Mouse (Mus musculus): Measurements from ENCODE around the gene Hdgfl3. TPM values are rescaled to one million over a fixed set of nuclear protein-coding genes. Genes with fewer than 3 reads are reported as not detected.

Hdgfl3 gene
- total and polyA plus RNA-seq, 3 experiments, result 0.26 TPM; not detected in 2

DNA sequence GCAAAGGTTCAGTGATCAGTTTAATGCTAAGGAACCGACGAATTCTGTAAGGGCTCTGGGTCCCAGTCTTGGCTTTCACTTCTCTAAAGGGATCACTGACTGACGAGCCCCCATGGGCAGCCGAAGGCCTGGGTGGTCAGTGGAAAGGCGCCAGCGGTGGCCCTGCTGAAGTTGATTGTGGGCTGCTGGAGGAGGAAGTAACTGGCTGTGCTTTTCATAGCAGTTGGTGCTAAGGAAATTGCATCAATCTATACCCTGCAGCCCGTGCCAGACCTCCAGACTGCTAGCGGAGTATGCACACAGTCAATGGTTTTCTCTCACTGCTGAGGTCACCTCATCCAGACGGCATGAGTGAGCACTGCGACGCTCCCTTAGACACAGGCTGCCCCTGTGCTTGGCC, 74.2 kb downstream of the Hdgfl3 start:
- DNase-seq (ENCODE audit: low read depth, low spot score), result peak; percentile 41
- H3K4me3 ChIP-seq (ENCODE audit: control insufficient read depth in 1 of 2, insufficient read depth in 1 of 2, low read depth in 2 of 2, low read length in 2 of 2), result peak overlapping the region in 1 of 2 experiments; percentile 20; a peak in 1 of 4 replicates
- no peak overlapping the region for H3K9ac ChIP-seq (ENCODE audit: control insufficient read depth, low read depth, low read length, poor library complexity, severe bottlenecking)
- TF ChIP-seq USF2 (IDR thresholded peaks at IDR 0.05; ENCODE audit: borderline replicate concordance in 1 of 2, insufficient read depth in 1 of 2, low read depth in 1 of 2, low read length in 2 of 2), result no peak
- H3K36me3 ChIP-seq (ENCODE audit: control insufficient read depth in 1 of 2, insufficient read depth in 2 of 2, low read length in 2 of 2), result no peaks in the 10 kb centered on the region
- H3K27ac ChIP-seq (ENCODE audit: control insufficient read depth, low read depth, low read length), result no peak overlapping the region
- H3K9me3 ChIP-seq (replicated peaks; ENCODE audit: insufficient read depth, low read length), result no peaks in the 10 kb centered on the region
- H3K4me1 ChIP-seq (ENCODE audit: control insufficient read depth in 1 of 2, insufficient read depth in 2 of 2, low read length in 2 of 2), result peaks cover 0 to 17% of the 10 kb centered on the region in 2 experiments; a peak in 3 of 4 replicates
- no peaks in the 10 kb centered on the region for H3K79me2 ChIP-seq (ENCODE audit: control insufficient read depth, insufficient read depth, low read length, poor library complexity)
- no peaks in the 10 kb centered on the region for H3K27me3 ChIP-seq (ENCODE audit: control insufficient read depth in 1 of 2, insufficient read depth in 2 of 2, low read length in 2 of 2)

DNA sequence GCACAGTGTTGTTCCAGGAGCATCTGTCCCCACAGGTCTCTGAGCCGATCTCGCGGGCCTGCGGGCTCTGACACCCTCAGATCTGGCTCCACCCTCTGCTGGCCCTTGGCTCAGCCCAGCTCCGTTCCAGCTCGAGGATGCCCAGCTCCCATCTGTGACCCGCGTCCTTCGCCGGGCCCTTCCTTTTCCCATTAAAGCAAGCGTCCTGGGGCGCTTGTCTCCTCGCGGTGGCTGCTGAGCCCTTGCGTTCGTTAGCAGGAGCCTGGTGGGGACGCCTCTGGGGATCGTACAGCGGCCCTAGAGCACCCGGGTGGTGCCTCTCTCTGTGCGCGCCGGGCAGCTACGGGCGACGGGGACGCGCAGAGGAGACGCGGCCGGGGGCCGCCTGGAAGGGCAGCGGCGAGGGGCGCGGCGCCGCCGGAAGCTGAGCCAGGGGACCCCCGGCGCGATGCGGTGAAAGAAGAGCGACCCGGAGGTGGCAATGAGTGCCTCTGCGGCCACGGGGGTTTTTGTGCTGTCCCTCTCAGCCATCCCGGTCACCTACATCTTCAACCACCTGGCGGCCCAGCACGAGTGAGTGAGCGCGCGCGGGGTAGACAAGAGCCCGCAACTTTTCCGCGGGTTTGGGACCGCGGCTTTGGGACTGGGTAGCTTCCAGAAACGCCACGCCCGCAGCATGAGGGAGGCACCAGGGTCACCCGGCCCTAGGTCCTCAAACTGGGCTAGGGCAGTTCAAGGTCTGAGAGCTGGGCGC, 75.1 kb downstream of the Hdgfl3 start, which contains the start of gene Tm6sf1:
Gene Tm6sf1 (plus strand): TSS at position 34 of the 754 bp plus-strand sequence.
- H3K27ac ChIP-seq (ENCODE audit: control insufficient read depth, low read depth, low read length), result no peak within 1 kb of the TSS
- no peaks in the 10 kb centered on the region for H3K9me3 ChIP-seq (replicated peaks; ENCODE audit: insufficient read depth, low read length)
- H3K9ac ChIP-seq (ENCODE audit: control insufficient read depth, low read depth, low read length, poor library complexity, severe bottlenecking), result peak within 1 kb of the TSS; percentile 20
- no peak for DNase-seq (ENCODE audit: low read depth, low spot score)
- peaks cover 0 to 17% of the 10 kb centered on the region in 2 experiments; a peak in 3 of 4 replicates for H3K4me1 ChIP-seq (ENCODE audit: control insufficient read depth in 1 of 2, insufficient read depth in 2 of 2, low read length in 2 of 2)
- no peak for TF ChIP-seq ZKSCAN1 (IDR thresholded peaks at IDR 0.05; ENCODE audit: low read depth, low read length)
- TF ChIP-seq NELFE (IDR thresholded peaks at IDR 0.05; ENCODE audit: low read depth, low read length), result no peak
- TF ChIP-seq EP300 (IDR thresholded peaks at IDR 0.05; ENCODE audit: low read depth in 1 of 2, low read length in 2 of 2), result no peak
- TF ChIP-seq MEF2A (IDR thresholded peaks at IDR 0.05; ENCODE audit: extremely low read depth, insufficient replicate concordance, low read depth, low read length, poor library complexity, severe bottlenecking), result no peak
- TF ChIP-seq POLR2AphosphoS2 (IDR thresholded peaks at IDR 0.05; ENCODE audit: low read length), result no peak
- TF ChIP-seq HCFC1 (IDR thresholded peaks at IDR 0.05; ENCODE audit: low read depth, low read length), result no peak
- no peak for TF ChIP-seq POLR2A (IDR thresholded peaks at IDR 0.05; ENCODE audit: control insufficient read depth in 1 of 2, insufficient read depth in 1 of 2, low read depth in 1 of 2, low read length in 2 of 2, poor library complexity in 1 of 2)
- TF ChIP-seq MAFK (IDR thresholded peaks at IDR 0.05; ENCODE audit: borderline replicate concordance, low read depth, low read length), result no peak
- no peak for TF ChIP-seq CHD1 (IDR thresholded peaks at IDR 0.05; ENCODE audit: low read depth, low read length)
- no peak for TF ChIP-seq NRF1 (IDR thresholded peaks at IDR 0.05; ENCODE audit: insufficient read depth, low read depth, low read length, poor library complexity, severe bottlenecking)
- TF ChIP-seq RAD21 (IDR thresholded peaks at IDR 0.05; ENCODE audit: low read depth, low read length), result no peak
- no peak for TF ChIP-seq ZNF384 (IDR thresholded peaks at IDR 0.05; ENCODE audit: low read depth, low read length)
- TF ChIP-seq ZC3H11A (IDR thresholded peaks at IDR 0.05; ENCODE audit: low read depth, low read length), result no peak
- no peaks in the 10 kb centered on the region for H3K27me3 ChIP-seq (ENCODE audit: control insufficient read depth in 1 of 2, insufficient read depth in 2 of 2, low read length in 2 of 2)
- H3K79me2 ChIP-seq (ENCODE audit: control insufficient read depth, insufficient read depth, low read length, poor library complexity), result no peaks in the 10 kb centered on the region
- H3K4me3 ChIP-seq (ENCODE audit: control insufficient read depth in 1 of 2, insufficient read depth in 1 of 2, low read depth in 2 of 2, low read length in 2 of 2), result peak within 1 kb of the TSS; percentile 12 to 43; a peak in 2 of 4 replicates
- no peaks in the 10 kb centered on the region; a peak in 1 of 4 replicates for H3K36me3 ChIP-seq (ENCODE audit: control insufficient read depth in 1 of 2, insufficient read depth in 2 of 2, low read length in 2 of 2)

Measured in MEL (cell line).